Mouse (Mus musculus) liver, adult 2 months (tissue): ENCODE results near the gene Hoxc12. TPM values are rescaled to one million over a fixed set of nuclear protein-coding genes. Genes with fewer than 3 reads are reported as not detected.

Experiments
- DNase-seq: peaks from one replicate; pipeline ENCODE4 v3.0.0-alpha.2; 2011; ENCODE audit warnings: low read depth, low spot score; ENCODE audit errors: extremely low read depth
- H3K27ac ChIP-seq: fragments of 200-500 bp; replicated peaks from 2 replicates; pipeline ENCODE4 v1.5.1; 2012; ENCODE audit warnings: low read depth, mild to moderate bottlenecking, control low read depth, inconsistent platforms, low read length; ENCODE audit not compliant: insufficient read depth
- H3K27me3 ChIP-seq: fragments of 200-500 bp; 2 replicates; pipeline ENCODE4 v1.6.1; 2012; ENCODE audit warnings: mild to moderate bottlenecking, moderate library complexity, low read length, inconsistent platforms; ENCODE audit not compliant: control insufficient read depth, insufficient read depth
- H3K36me3 ChIP-seq: fragments of 200-500 bp; 2 replicates; pipeline ENCODE4 v1.6.1; 2012; ENCODE audit warnings: low read length, inconsistent platforms; ENCODE audit not compliant: control insufficient read depth, insufficient read depth
- H3K4me1 ChIP-seq: fragments of 200-500 bp; 2 replicates; pipeline ENCODE4 v1.6.1; 2011; ENCODE audit warnings: low read length; ENCODE audit not compliant: control insufficient read depth, insufficient read depth
- H3K4me3 ChIP-seq: fragments of 200-500 bp; 2 replicates; pipeline ENCODE4 v1.5.1; 2011; ENCODE audit warnings: low read depth, mild to moderate bottlenecking, control low read depth, low read length, moderate library complexity; ENCODE audit not compliant: insufficient read depth
- H3K79me2 ChIP-seq: fragments of 200-500 bp; 2 replicates; pipeline ENCODE4 v1.6.1; 2012; ENCODE audit warnings: inconsistent platforms, mild to moderate bottlenecking, low read length, moderate library complexity; ENCODE audit not compliant: control insufficient read depth, insufficient read depth
- H3K9ac ChIP-seq: fragments of 200-500 bp; 2 replicates; pipeline ENCODE4 v1.6.1; 2012; ENCODE audit warnings: low read depth, mild to moderate bottlenecking, control low read depth, inconsistent platforms, low read length
- CTCF ChIP-seq: fragments of 200-500 bp; IDR thresholded peaks from 2 replicates; pipeline ENCODE4 v1.5.1; 2011; ENCODE audit warnings: low read depth, low read length, control low read depth
- POLR2A ChIP-seq: fragments of 200-500 bp; IDR thresholded peaks from 2 replicates; pipeline ENCODE4 v1.6.1; 2011; ENCODE audit warnings: low read length, control low read depth; ENCODE audit not compliant: insufficient read depth; ENCODE audit errors: extremely low read depth
- WGBS: fragments of 180-500 bp; shearing (Covaris S2); methylation state at CpG from one replicate; pipeline ENCODE4 v1.1.7; 2018; 5-methylcytosine and 5-hydroxymethylcytosine counted together
- polyA plus RNA-seq: library from polyadenylated mRNA; depleted of rRNA; stranded (reverse); fragments of >200 nt; gene quantifications from 2 replicates; pipeline ENCODE4 v1.2.3, GENCODE M21; 2012
- total RNA-seq: library from RNA; depleted of rRNA; stranded (reverse); fragments of >200 nt; gene quantifications from 2 replicates; pipeline ENCODE4 v1.2.3, GENCODE M21; 2014

The Hoxc12 gene
- total and polyA plus RNA-seq, 2 experiments = not detected

GRCm38 (mm10) chr15:102980912-102981311, 44.4 kb downstream of the Hoxc12 start:
- Histone ChIP-seq H3K27ac (no peak overlapping the region), H3K4me1 (no peaks in the 10 kb centered on the region; the same call in 1 of the 2 replicates), H3K9ac (no peak overlapping the region), H3K36me3 (no peaks in the 10 kb centered on the region), H3K79me2 (no peaks in the 10 kb centered on the region), H3K4me3 (no peak overlapping the region), H3K27me3 (peaks cover 31% of the 10 kb centered on the region)
- TF ChIP-seq POLR2A (no peak), CTCF (no peak)
- 4% methylated on average over 14 of the region's 14 CpGs for WGBS
- DNase-seq = no peak

DNA sequence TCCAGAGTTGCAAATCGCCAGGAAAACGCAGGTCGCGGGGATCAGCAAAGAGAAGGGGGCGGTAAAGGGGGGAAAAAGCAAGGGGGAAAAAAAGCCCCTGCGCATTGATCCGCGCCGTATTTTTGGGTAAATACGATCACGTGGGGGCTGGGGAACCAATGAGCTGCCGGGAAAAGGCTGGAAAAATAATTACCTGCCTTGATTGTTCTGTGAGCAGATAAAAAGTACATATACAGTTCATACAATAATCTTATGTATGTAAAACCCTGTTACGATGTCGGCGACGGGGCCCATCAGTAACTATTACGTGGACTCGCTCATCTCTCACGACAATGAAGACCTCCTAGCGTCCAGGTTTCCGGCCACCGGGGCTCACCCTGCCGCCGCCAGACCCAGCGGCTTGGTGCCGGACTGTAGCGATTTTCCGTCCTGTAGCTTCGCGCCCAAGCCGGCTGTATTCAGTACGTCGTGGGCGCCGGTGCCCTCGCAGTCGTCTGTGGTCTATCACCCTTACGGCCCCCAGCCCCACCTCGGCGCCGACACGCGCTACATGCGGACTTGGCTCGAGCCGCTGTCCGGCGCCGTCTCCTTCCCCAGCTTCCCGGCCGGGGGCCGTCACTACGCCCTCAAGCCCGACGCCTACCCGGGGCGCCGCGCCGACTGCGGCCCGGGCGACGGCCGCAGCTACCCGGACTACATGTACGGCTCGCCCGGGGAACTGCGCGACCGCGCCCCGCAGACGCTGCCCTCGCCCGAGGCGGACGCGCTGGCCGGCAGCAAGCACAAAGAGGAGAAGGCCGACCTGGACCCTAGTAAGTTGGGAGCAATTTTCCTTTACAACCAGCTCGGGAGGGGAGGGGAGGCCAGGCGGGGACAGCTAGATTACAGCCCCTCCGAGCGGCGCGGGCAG, 45.1 kb downstream of the Hoxc12 start:
- Histone ChIP-seq H3K4me3 (peak overlapping the region; percentile 6; the same call in 1 of the 2 replicates), H3K36me3 (no peaks in the 10 kb centered on the region), H3K4me1 (no peaks in the 10 kb centered on the region; the same call in 1 of the 2 replicates), H3K27me3 (peaks cover 26% of the 10 kb centered on the region), H3K9ac (no peak overlapping the region), H3K79me2 (no peaks in the 10 kb centered on the region), H3K27ac (no peak overlapping the region)
- no peak for DNase-seq
- WGBS = 2% methylated on average over 88 of the region's 88 CpGs
- TF ChIP-seq POLR2A = no peak
- TF ChIP-seq CTCF = no peak

DNA sequence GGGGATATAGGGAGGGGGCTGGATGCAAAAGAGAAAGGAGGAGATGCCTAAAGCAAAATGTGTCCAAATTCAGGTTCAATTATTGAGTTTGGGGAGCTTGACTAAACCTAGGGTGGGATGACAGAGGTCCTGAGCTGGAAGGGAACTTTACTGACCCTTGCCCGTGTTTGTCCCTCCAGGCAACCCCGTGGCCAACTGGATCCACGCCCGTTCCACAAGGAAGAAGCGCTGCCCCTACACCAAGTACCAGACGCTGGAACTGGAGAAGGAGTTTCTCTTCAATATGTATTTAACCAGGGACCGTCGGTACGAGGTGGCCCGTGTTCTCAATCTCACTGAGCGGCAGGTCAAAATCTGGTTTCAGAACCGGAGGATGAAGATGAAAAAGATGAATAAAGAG, 47.2 kb downstream of the Hoxc12 start:
- TF ChIP-seq CTCF = no peak
- TF ChIP-seq POLR2A = no peak
- H3K4me1 ChIP-seq = no peaks in the 10 kb centered on the region; the same call in 1 of the 2 replicates
- H3K36me3 ChIP-seq = no peaks in the 10 kb centered on the region
- WGBS = 3% methylated on average over 12 of the region's 12 CpGs
- H3K9ac ChIP-seq = no peak overlapping the region
- DNase-seq = no peak
- no peak overlapping the region for H3K4me3 ChIP-seq
- H3K27me3 ChIP-seq = peaks cover 17% of the 10 kb centered on the region
- no peak overlapping the region for H3K27ac ChIP-seq
- no peaks in the 10 kb centered on the region for H3K79me2 ChIP-seq

- 6% methylated on average over 10 of the region's 10 CpGs for WGBS
- peaks cover 17% of the 10 kb centered on the region for H3K27me3 ChIP-seq
- no peak overlapping the region for H3K9ac ChIP-seq
- TF ChIP-seq POLR2A (no peak), CTCF (no peak)
- no peak overlapping the region for H3K4me3 ChIP-seq
- H3K36me3 ChIP-seq = no peaks in the 10 kb centered on the region
- no peaks in the 10 kb centered on the region; the same call in 1 of the 2 replicates for H3K4me1 ChIP-seq
- no peak for DNase-seq
- no peaks in the 10 kb centered on the region for H3K79me2 ChIP-seq
- H3K27ac ChIP-seq = no peak overlapping the region
Measured at GRCm38 (mm10) chr15:102984521-102984920, 48.0 kb downstream of the Hoxc12 start.

GRCm38 (mm10) chr15:102984925-102985324, 48.4 kb downstream of the Hoxc12 start:
- no peak for DNase-seq
- TF ChIP-seq CTCF (no peak), POLR2A (no peak)
- no peak overlapping the region for H3K4me3 ChIP-seq
- H3K79me2 ChIP-seq = no peaks in the 10 kb centered on the region
- H3K4me1 ChIP-seq = no peaks in the 10 kb centered on the region; the same call in 1 of the 2 replicates
- H3K9ac ChIP-seq = no peak overlapping the region
- no peak overlapping the region for H3K27ac ChIP-seq
- H3K36me3 ChIP-seq = no peaks in the 10 kb centered on the region
- peaks cover 17% of the 10 kb centered on the region for H3K27me3 ChIP-seq
- WGBS = 18% methylated on average over 3 of the region's 3 CpGs
